Mouse (Mus musculus) limb, embryonic 12.5 days (tissue): ENCODE results near the gene Gm815. TPM values are rescaled to one million over a fixed set of nuclear protein-coding genes. Genes with fewer than 3 reads are reported as not detected.
A peak's percentile ranks its signal among the peaks of the same experiment; 100 is the strongest.

Experiments
- ATAC-seq: fragments of 200-750 bp; cut with Nextera tagmentation; 2 replicates; pipeline ENCODE4 v1.8.0; 2017; ENCODE audit warnings: low read depth, moderate TSS enrichment; ENCODE audit not compliant: insufficient number of reproducible peaks, insufficient read depth, low FRiP score, low TSS enrichment
- H3K27ac ChIP-seq: fragments of 300-500 bp; sonication (generic); 2 replicates; pipeline ENCODE4 v1.5.1; 2016; ENCODE audit warnings: mild to moderate bottlenecking, moderate library complexity
- H3K27me3 ChIP-seq: fragments of 300-500 bp; sonication (generic); 2 replicates; pipeline ENCODE4 v1.6.1; 2016; ENCODE audit warnings: mild to moderate bottlenecking, moderate library complexity
- H3K36me3 ChIP-seq: fragments of 300-500 bp; sonication (generic); 2 replicates; pipeline ENCODE4 v1.6.1; 2016; ENCODE audit warnings: mild to moderate bottlenecking, moderate library complexity
- H3K4me1 ChIP-seq: fragments of 300-500 bp; sonication (generic); replicated peaks from 2 replicates; pipeline ENCODE4 v1.6.1; 2016
- H3K4me2 ChIP-seq: fragments of 300-500 bp; sonication (generic); 2 replicates; pipeline ENCODE4 v1.6.1; 2016; ENCODE audit warnings: mild to moderate bottlenecking, moderate library complexity
- H3K4me3 ChIP-seq: fragments of 300-500 bp; sonication (generic); replicated peaks from 2 replicates; pipeline ENCODE4 v1.5.1; 2016; ENCODE audit warnings: mild to moderate bottlenecking
- H3K9ac ChIP-seq: fragments of 300-500 bp; sonication (generic); replicated peaks from 2 replicates; pipeline ENCODE4 v1.6.1; 2016; ENCODE audit warnings: mild to moderate bottlenecking, moderate library complexity
- H3K9me3 ChIP-seq: fragments of 300-500 bp; sonication (generic); 2 replicates; pipeline ENCODE4 v1.6.1; 2016; ENCODE audit warnings: mild to moderate bottlenecking, moderate library complexity
- WGBS: fragments of 180-500 bp; shearing (Covaris S2); methylation state at CpG from one replicate; pipeline ENCODE4 v1.1.7; 2016; 5-methylcytosine and 5-hydroxymethylcytosine counted together
- polyA plus RNA-seq: library from polyadenylated mRNA; unstranded; fragments of >200 nt; fragmentation: Nextera tagmentation; extraction: Ambion mirVana; gene quantifications from 2 replicates; pipeline ENCODE4 v1.2.1, GENCODE M21; 2016

Gm815 gene
- polyA plus RNA-seq, 1 experiment from 2014 or later: not detected

DNA sequence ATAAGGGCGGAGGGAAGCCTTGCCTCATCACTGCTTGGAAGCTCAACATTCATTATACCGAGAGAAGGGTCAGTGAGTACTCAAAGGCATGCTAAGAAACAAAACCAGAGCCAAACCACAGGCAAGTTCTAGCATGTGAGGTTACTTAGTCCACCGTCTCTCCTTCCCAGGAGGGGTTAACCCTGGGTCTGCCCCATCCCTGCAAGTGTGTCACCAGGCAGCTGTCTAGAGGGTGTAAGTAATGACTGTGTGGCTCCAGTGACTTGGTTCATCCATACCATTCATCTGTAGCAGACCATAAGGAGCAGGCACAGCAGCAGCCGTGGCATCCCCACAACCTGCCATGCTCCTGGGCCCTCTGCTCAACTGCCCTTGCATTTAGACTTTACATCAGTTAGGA, 5.8 kb upstream of the Gm815 start:
- 76% methylated on average over 4 of the region's 4 CpGs for whole genome bisulfite sequencing
- Histone ChIP-seq H3K9me3 (no peaks in the 10 kb centered on the region), H3K9ac (no peak overlapping the region; the same call in 1 of the 2 replicates), H3K4me3 (no peak overlapping the region), H3K36me3 (no peaks in the 10 kb centered on the region), H3K4me1 (peaks cover 16% of the 10 kb centered on the region), H3K27ac (0 out of 2 replicates have a peak overlapping the region, but pooled peaks have one; percentile 29), H3K4me2 (no peak overlapping the region), H3K27me3 (no peaks in the 10 kb centered on the region)
- ATAC-seq: no peak

DNA sequence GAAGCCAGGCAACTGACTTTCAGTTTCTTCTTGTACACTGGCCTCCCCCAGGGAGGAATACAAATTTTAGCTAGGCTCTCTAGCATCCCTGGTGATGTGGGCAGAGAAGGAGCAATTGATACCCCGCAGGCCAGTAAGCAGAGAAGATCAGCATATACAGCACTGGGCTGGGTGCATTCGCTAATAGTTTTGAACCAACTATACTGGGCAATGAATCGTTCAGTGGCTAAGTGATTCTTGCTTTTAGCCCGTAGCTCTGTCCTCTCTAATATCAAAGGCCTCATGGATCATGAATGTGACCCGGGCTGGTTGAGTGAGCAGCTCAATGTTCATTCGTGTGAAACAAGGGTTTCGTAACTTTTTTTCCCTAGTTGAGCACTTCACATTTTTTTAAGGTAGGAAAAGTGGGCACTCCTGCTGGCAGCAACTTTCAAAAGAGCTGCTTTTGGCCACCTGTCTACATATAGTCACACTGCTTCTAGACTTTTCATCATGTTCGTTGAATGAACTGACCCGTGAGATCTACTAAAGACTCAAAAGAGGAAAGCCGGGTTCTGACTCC, 3.7 kb upstream of the Gm815 start:
- Histone ChIP-seq H3K9ac (no peak overlapping the region), H3K4me2 (no peak overlapping the region), H3K9me3 (no peaks in the 10 kb centered on the region), H3K27me3 (no peaks in the 10 kb centered on the region), H3K4me1 (peaks cover 15% of the 10 kb centered on the region), H3K36me3 (no peaks in the 10 kb centered on the region), H3K27ac (no peak overlapping the region), H3K4me3 (no peak overlapping the region)
- no peak for ATAC-seq
- 92% methylated on average over 10 of the region's 10 CpGs for WGBS

DNA sequence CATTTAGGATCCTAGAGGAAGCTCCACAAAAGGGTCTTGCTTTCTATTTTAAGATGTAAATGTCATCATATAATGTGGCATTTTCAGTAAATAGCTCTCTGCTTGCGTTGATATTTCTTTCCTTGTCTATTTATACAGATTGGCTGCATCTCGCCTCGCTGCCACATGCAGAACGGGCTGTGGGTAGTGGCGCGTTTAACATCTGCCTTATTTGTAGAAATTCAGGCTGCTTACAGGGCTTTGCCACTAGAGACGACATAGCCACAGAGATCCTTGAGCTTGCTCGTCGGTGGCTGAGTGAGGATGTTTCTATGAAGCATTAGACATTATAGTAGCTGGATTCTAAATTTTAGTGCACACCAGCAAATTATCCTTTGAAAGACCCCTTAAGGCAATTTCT, 2.5 kb downstream of the Gm815 start:
- no peak overlapping the region for H3K4me3 ChIP-seq
- ATAC-seq: no peak
- H3K9me3 ChIP-seq: no peaks in the 10 kb centered on the region
- H3K27me3 ChIP-seq: no peaks in the 10 kb centered on the region
- H3K4me1 ChIP-seq: no peaks in the 10 kb centered on the region
- no peak overlapping the region for H3K4me2 ChIP-seq
- no peak overlapping the region for H3K9ac ChIP-seq
- WGBS: 87% methylated on average over 9 of the region's 9 CpGs
- H3K27ac ChIP-seq: no peak overlapping the region
- no peaks in the 10 kb centered on the region for H3K36me3 ChIP-seq

DNA sequence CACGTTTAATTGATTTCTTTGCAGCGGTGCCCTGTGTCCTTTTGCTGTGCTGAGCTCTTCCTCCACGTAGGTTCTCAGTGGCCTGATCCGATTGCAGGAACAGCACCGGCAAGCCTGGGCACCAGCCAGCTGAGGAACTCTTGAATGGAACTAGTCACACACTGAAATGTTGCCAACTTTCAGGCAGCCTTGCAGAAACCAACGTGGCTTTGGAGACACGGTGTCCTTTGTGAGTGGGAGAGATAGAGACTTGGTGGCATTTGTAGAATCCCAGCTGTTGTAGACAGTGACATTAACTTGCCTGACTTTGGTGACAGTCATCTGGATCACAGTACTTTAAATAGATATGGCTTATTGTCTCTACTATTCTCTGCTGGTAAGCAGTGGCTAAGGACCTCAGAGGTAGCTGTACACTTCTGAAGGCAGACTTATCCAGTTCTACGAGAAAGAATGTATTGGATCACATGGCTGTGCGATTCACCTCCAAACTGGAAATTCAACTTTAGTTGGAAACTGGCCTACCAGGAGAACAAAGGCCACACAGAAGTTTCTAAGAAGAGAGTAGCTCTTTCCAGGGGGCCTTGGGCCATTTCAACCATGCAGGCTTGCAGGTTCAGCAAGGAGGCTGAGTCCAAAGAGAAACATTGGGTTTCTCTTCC, 5.8 kb downstream of the Gm815 start:
- Histone ChIP-seq H3K27ac (no peak overlapping the region), H3K4me3 (no peak overlapping the region), H3K27me3 (no peaks in the 10 kb centered on the region), H3K4me1 (no peaks in the 10 kb centered on the region), H3K36me3 (no peaks in the 10 kb centered on the region), H3K9me3 (no peaks in the 10 kb centered on the region), H3K4me2 (no peak overlapping the region), H3K9ac (no peak overlapping the region)
- 80% methylated on average over 9 of the region's 9 CpGs for WGBS
- no peak for ATAC-seq

DNA sequence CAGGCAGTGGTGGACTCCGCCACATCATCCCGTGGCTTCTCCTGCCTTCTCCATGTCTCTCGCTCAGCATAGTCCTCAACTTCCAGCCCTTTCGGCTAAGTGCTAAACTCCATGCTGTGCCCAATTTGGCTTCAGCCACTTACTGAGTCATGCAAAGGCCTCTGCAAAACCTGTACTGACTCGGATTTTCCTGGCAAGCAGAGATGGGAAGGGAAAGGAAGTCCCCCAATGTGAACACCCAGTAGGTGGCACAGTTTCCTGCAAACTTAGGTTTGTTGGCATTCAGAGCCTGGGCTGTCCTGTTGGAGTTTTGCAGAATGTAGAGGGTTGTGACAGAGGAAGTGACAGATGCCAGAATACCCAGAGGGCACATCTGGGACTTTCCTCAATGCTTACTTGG, 7.2 kb downstream of the Gm815 start:
- no peaks in the 10 kb centered on the region for H3K27me3 ChIP-seq
- H3K4me2 ChIP-seq: no peak overlapping the region
- no peak overlapping the region for H3K9ac ChIP-seq
- H3K27ac ChIP-seq: no peak overlapping the region
- ATAC-seq: no peak
- WGBS: 56% methylated on average over 5 of the region's 5 CpGs
- no peaks in the 10 kb centered on the region for H3K4me1 ChIP-seq
- no peaks in the 10 kb centered on the region for H3K36me3 ChIP-seq
- no peaks in the 10 kb centered on the region for H3K9me3 ChIP-seq
- no peak overlapping the region for H3K4me3 ChIP-seq

DNA sequence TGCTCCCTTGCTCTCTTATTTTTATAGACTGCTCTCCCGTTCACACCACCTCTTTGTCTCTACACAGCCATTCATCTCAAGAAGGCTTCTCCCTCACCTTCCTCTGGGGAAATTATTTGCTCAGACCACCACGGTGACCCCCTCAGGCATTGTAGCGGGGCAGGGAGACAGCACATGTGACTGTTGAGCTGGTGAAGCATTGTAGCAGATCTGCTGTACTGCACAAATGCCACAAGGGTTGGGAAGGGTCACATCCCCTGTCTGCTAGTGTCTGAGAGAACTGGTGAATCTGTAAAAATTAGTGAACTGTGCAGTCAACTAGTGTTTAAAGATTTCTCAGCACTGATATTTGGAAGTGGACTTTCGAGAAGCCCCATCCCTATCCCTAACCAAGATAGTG, 16.5 kb downstream of the Gm815 start:
- no peak for ATAC-seq
- H3K9ac ChIP-seq: no peak overlapping the region
- no peaks in the 10 kb centered on the region for H3K9me3 ChIP-seq
- no peaks in the 10 kb centered on the region for H3K4me1 ChIP-seq
- H3K4me2 ChIP-seq: no peak overlapping the region
- no peaks in the 10 kb centered on the region for H3K36me3 ChIP-seq
- no peak overlapping the region for H3K27ac ChIP-seq
- no peaks in the 10 kb centered on the region for H3K27me3 ChIP-seq
- H3K4me3 ChIP-seq: no peak overlapping the region
- WGBS: 52% methylated on average over 4 of the region's 4 CpGs

DNA sequence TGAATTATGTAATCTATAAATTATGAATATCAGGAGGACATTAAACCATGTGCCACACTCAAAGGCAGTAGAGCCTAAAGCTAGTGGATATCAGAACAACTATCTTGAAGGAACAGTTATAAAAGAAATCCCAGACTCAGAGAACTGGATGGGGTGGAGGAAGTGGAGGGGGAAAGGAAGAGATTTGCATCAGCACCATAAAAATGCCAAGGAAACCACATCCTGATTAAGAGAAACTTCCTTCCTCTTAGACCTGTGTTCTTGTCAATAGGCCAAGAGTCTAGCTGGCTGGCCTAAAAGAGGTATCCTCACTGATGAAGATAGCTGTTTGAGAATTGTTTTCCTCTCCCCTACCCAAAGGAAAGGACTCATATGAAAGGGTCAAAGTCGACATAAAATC, 28.6 kb downstream of the Gm815 start:
- H3K4me1 ChIP-seq: no peaks in the 10 kb centered on the region
- no peaks in the 10 kb centered on the region for H3K9me3 ChIP-seq
- H3K27me3 ChIP-seq: no peaks in the 10 kb centered on the region
- no peak for ATAC-seq
- 58% methylated on average over 1 of the region's 1 CpGs for WGBS
- no peak overlapping the region for H3K9ac ChIP-seq
- H3K36me3 ChIP-seq: no peaks in the 10 kb centered on the region
- no peak overlapping the region for H3K4me2 ChIP-seq
- no peak overlapping the region for H3K4me3 ChIP-seq
- H3K27ac ChIP-seq: no peak overlapping the region

DNA sequence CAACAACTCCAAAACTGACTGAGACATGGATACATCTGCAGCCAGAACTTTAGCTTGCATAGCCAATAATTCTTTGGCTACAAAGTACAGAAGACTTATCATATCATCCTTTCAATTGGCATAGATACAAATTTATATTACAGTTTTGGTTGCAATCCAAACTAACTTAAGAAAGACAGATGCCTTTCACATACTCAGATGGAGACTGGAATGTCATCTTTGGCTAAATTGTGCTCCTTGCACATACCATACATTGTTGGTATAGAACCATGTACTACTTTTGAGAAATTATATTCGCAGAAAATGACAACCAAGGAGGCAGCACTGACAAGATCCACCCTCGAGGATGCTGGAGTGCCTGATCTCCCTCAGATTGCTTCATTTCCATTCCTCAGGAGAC, 35.1 kb downstream of the Gm815 start:
- no peak overlapping the region for H3K27ac ChIP-seq
- H3K27me3 ChIP-seq: no peaks in the 10 kb centered on the region
- H3K9ac ChIP-seq: no peak overlapping the region
- H3K4me3 ChIP-seq: no peak overlapping the region
- ATAC-seq: no peak
- no peak overlapping the region for H3K4me2 ChIP-seq
- no peaks in the 10 kb centered on the region for H3K4me1 ChIP-seq
- no peaks in the 10 kb centered on the region for H3K9me3 ChIP-seq
- WGBS: 70% methylated on average over 2 of the region's 2 CpGs
- no peaks in the 10 kb centered on the region for H3K36me3 ChIP-seq

DNA sequence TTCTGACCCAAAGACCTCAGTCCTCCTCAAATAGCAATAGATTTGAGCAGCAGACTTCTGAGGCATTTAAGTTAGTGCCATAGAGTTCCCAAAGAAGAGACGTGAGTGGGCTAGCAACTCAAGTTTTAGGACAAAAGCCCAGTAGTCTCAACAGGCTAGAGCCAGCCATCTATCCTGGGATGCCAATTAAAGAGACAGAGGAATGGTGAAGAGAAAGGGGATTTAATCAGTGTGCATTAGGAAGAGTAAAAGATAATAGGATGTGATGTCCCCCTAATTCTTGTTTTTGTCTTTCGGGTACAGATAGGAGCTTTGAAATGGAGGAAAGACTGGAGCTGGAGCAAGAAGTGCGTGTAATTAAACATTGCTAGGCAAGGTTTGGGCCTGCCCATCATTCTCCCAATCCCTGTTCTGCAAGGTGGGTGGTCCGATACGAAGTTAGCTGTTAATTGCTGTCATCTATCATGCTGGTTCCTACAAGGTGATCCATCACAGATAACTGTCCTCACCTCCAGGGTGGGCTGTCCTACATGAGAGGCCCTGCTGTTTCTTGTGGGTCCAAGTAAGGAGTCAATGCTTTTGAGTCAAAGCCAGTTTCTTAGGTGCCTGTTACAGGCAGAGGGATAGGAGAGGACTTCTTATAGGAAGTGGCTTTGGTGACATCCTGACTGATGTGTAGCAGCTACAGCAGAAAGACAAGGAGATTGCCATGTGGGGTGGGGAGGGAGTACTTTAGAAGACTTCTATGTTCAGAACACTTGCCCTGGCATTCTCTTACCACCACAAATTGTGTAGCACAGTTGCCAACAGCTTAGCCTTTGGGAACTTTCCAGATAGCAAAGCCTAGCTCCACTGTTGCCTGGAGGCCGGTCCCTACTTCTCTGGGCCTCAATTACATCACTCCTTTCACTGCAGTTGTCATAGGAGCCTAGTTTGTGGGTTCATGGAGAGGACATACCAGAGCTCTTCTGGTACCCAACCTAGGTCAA, 44.9 kb downstream of the Gm815 start:
- no peaks in the 10 kb centered on the region for H3K36me3 ChIP-seq
- no peaks in the 10 kb centered on the region for H3K9me3 ChIP-seq
- H3K27ac ChIP-seq: no peak overlapping the region
- H3K9ac ChIP-seq: no peak overlapping the region
- no peak overlapping the region for H3K4me3 ChIP-seq
- no peak overlapping the region for H3K4me2 ChIP-seq
- 36% methylated on average over 6 of the region's 6 CpGs for WGBS
- no peaks in the 10 kb centered on the region for H3K4me1 ChIP-seq
- no peaks in the 10 kb centered on the region for H3K27me3 ChIP-seq
- ATAC-seq: no peak

DNA sequence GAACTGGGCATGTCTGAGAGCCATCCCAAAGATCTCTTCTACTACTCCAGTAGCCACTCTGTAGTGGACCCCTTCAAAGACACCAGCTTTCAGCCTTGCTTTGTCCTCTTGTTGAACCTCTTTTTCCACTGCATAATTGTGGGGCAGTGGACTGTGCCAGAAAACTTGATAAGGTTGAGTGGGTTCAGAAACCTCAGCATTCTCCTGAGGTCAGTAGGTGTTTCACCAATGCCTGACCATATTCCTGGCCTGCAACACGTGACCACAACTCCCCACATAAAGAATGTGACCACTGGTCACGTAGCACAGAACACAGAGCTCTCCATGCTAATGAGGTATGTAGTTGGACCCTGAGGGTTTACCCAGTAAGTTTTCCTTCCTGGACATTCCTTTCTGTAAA, 48.5 kb downstream of the Gm815 start:
- no peaks in the 10 kb centered on the region for H3K27me3 ChIP-seq
- no peak overlapping the region for H3K4me3 ChIP-seq
- 57% methylated on average over 2 of the region's 2 CpGs for WGBS
- H3K9me3 ChIP-seq: no peaks in the 10 kb centered on the region
- H3K9ac ChIP-seq: no peak overlapping the region
- no peak for ATAC-seq
- H3K27ac ChIP-seq: no peak overlapping the region
- no peaks in the 10 kb centered on the region for H3K4me1 ChIP-seq
- no peak overlapping the region for H3K4me2 ChIP-seq
- H3K36me3 ChIP-seq: no peaks in the 10 kb centered on the region
